Mouse (Mus musculus) left cerebral cortex, adult 18-20 months (tissue): ENCODE measurements around the gene Lmx1b. TPM values are rescaled to one million over a fixed set of nuclear protein-coding genes. Genes with fewer than 3 reads are reported as not detected.
A peak's percentile ranks its signal among the peaks of the same experiment; 100 is the strongest.

Experiments
- DNase-seq, 2 experiments: peaks; one replicate each; pipeline ENCODE4 v3.0.0; 2021 to 2022; ENCODE audit warnings: low spot score in 2 of 2, mixed read lengths in 1 of 2
- total RNA-seq, 2 experiments: library from RNA; stranded (reverse); gene quantifications; 2 replicates each; pipeline ENCODE4 v1.2.3; 2021

Gene Lmx1b
- total RNA-seq, 2 experiments from 2014 or later: 0.14 to 0.60 TPM

GRCm38 (mm10) chr2:33583317-33583716 is 57.0 kb downstream of the Lmx1b start:
- DNase-seq: no peak

- DNase-seq: no peak
Observed at GRCm38 (mm10) chr2:33582457-33583060, 57.8 kb downstream of the Lmx1b start.

- DNase-seq: no peak
Observed at GRCm38 (mm10) chr2:33581866-33582265, 58.4 kb downstream of the Lmx1b start.

GRCm38 (mm10) chr2:33581449-33581777 is 58.9 kb downstream of the Lmx1b start:
- no peak for DNase-seq

GRCm38 (mm10) chr2:33580697-33581448 is 59.4 kb downstream of the Lmx1b start:
- peak; percentile 10 to 37 for DNase-seq

GRCm38 (mm10) chr2:33575406-33575805 is 64.9 kb downstream of the Lmx1b start:
- DNase-seq: no peak

- DNase-seq: no peak
Observed at GRCm38 (mm10) chr2:33573075-33573474, 67.2 kb downstream of the Lmx1b start.

- DNase-seq: no peak
Observed at GRCm38 (mm10) chr2:33571219-33571824, 69.0 kb downstream of the Lmx1b start.

GRCm38 (mm10) chr2:33569698-33570097 is 70.6 kb downstream of the Lmx1b start:
- DNase-seq: no peak

GRCm38 (mm10) chr2:33569240-33569639 is 71.1 kb downstream of the Lmx1b start:
- peak in 1 of 2 experiments; percentile 45 for DNase-seq

GRCm38 (mm10) chr2:33565886-33566285 is 74.4 kb downstream of the Lmx1b start:
- peak; percentile 40 to 51 for DNase-seq

GRCm38 (mm10) chr2:33564748-33565147 is 75.6 kb downstream of the Lmx1b start:
- no peak for DNase-seq

- DNase-seq: peak; percentile 69 to 78
Observed at GRCm38 (mm10) chr2:33559752-33560151, 80.6 kb downstream of the Lmx1b start.

GRCm38 (mm10) chr2:33559334-33559733 is 81.0 kb downstream of the Lmx1b start:
- peak in 1 of 2 experiments; percentile 25 for DNase-seq

- peak; percentile 81 to 82 for DNase-seq
Observed at GRCm38 (mm10) chr2:33558233-33558632, 82.1 kb downstream of the Lmx1b start.

- no peak for DNase-seq
Observed at GRCm38 (mm10) chr2:33555573-33555972, 84.7 kb downstream of the Lmx1b start.

- no peak for DNase-seq
Observed at GRCm38 (mm10) chr2:33552672-33553071, 87.6 kb downstream of the Lmx1b start.

- DNase-seq: no peak
Observed at GRCm38 (mm10) chr2:33547595-33547994, 92.7 kb downstream of the Lmx1b start.

GRCm38 (mm10) chr2:33546879-33547278 is 93.4 kb downstream of the Lmx1b start:
- DNase-seq: peak; percentile 94 to 96

- DNase-seq: no peak
Observed at GRCm38 (mm10) chr2:33546051-33546450, 94.3 kb downstream of the Lmx1b start.

GRCm38 (mm10) chr2:33544781-33545566 is 95.3 kb downstream of the Lmx1b start:
- peak in 1 of 2 experiments; percentile 27 for DNase-seq
